ENCODE assay signal across 12 mouse cellular contexts in the genomic region with DNA sequence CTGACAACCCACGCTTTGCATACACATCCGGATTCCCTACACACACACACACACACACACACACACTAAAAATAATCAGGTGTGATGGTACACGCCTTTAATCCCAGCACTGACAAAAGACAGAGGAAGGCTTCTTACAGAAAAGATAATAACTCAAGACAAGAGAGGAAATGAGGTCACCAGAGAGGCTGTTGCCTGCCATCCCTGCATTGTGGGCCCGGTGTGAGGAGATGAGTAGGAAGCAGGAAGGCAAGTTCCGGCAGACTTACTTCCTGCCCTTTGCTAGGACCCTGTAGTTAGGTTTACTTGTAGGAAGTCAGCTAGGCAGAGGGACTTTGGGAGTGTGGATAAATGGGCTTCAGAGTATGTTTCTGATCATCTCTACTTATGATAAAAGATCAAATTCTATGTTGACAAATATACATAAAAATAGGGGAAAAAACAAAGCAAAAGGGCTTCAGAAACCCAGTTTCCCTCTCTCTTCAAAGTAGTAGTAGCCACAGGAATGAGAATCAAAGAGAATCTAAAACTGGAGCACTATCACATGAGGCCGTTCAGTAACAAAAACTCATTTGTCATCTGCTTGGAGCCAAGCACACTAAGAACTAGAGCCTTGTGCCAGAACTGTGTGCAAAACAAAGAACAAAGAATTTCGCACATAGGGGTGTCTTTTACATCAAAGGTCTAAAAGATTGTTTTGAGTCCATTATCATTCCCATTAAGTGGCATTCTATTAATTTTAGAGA.
DNase-seq lines count a peak whose midpoint lies in the region; ATAC-seq lines count a peak whose summit lies in the region.
"Had no signal": no experiment of that assay in that cellular context is flagged by ENCODE, and none has a peak within 500 bp of the region (broad histone marks: within the 10 kb centered on the region; RNA-seq: fewer than 3 reads in every experiment).

No protein-coding gene starts in this region.

- WGBS in kidney, embryonic 14.5 days, result 79% methylated on average over 7 of the region's 7 CpGs

- no peaks in the 10 kb centered on the region for H3K9me3 ChIP-seq in kidney, embryonic 14.5 days (ENCODE audit: control insufficient read depth, low read length)
- H3K9me3 ChIP-seq: embryonic facial prominence, embryonic 12.5 days; forebrain, embryonic 10.5 days; limb, embryonic 10.5 days had no signal

- H3K4me2 ChIP-seq in kidney, embryonic 14.5 days (replicated peaks; ENCODE audit: low read depth, low read length), result no peak overlapping the region
- H3K4me2 ChIP-seq: embryonic facial prominence, embryonic 12.5 days had no signal

- no peak overlapping the region for H3K4me3 ChIP-seq in kidney, embryonic 14.5 days (ENCODE audit: low read length)
- H3K4me3 ChIP-seq: embryonic facial prominence, embryonic 12.5 days; forebrain, embryonic 10.5 days; limb, embryonic 10.5 days had no signal

- H3K36me3 ChIP-seq in kidney, embryonic 14.5 days (ENCODE audit: control insufficient read depth, insufficient read depth, low read length), result peaks cover 36% of the 10 kb centered on the region

- no peak for ATAC-seq in kidney, embryonic 14.5 days (ENCODE audit: low FRiP score, low TSS enrichment)
- ATAC-seq in granulocyte monocyte progenitor cell, adult 5-6 weeks (replicated peaks; ENCODE audit: poor library complexity, severe bottlenecking), result no peak
- no peak for ATAC-seq in megakaryocyte-erythroid progenitor cell, adult 5-6 weeks (replicated peaks; ENCODE audit: low FRiP score, low TSS enrichment, poor library complexity, severe bottlenecking)

- H3K27me3 ChIP-seq in kidney, embryonic 14.5 days (ENCODE audit: control insufficient read depth, insufficient read depth, low read length), result no peaks in the 10 kb centered on the region
- H3K27me3 ChIP-seq: embryonic facial prominence, embryonic 12.5 days had no signal

- peak; percentile 36 for DNase-seq in adrenal gland, postnatal 14 days
- DNase-seq in adrenal gland, adult 8-10 months, result no peak
- DNase-seq in kidney, adult 9 months, result peak; percentile 17
- DNase-seq in thymus, postnatal 14 days, result peak; percentile 19
- DNase-seq in thymus, postnatal 10 days (ENCODE audit: low spot score in 2 of 2), result no peak

- no peaks in the 10 kb centered on the region for H3K4me1 ChIP-seq in kidney, embryonic 14.5 days (ENCODE audit: control insufficient read depth, insufficient read depth, low read length)
- H3K4me1 ChIP-seq: embryonic facial prominence, embryonic 12.5 days; limb, embryonic 10.5 days had no signal

- H3K27ac ChIP-seq in kidney, embryonic 14.5 days (ENCODE audit: low read depth, low read length), result no peak overlapping the region
- H3K27ac ChIP-seq: embryonic facial prominence, embryonic 12.5 days; forebrain, embryonic 10.5 days; limb, embryonic 10.5 days; liver, embryonic 14.5 days had no signal

- no peak overlapping the region for H3K9ac ChIP-seq in kidney, embryonic 14.5 days (ENCODE audit: low read depth, low read length)
- H3K9ac ChIP-seq: embryonic facial prominence, embryonic 12.5 days; liver, embryonic 14.5 days had no signal

Comparison
In these comparisons a context has a peak if more than half of its experiments do, and no peak if none do; other contexts are left out.
1. DNase-seq: peak in adrenal gland, postnatal 14 days (single experiment), kidney, adult 9 months (single experiment) and thymus, postnatal 14 days (single experiment); none in adrenal gland, adult 8-10 months (single experiment) and thymus, postnatal 10 days (0 of 2).